Mouse (Mus musculus): ENCODE measurements at regions not wholly inside any gene's neighbourhood (a gene's known extent, or its start where the extent isn't known, plus 50 kb on each side); places are given as distances from the start of the nearest gene placed in this dataset.

- Histone ChIP-seq H3K36me3 (ENCODE audit: control insufficient read depth, insufficient read depth) (no peaks in the 10 kb centered on the region), H3K4me1 (replicated peaks; ENCODE audit: control insufficient read depth, insufficient read depth, low read length) (peaks cover 21% of the 10 kb centered on the region), H3K27ac (ENCODE audit: low read length) (no peak overlapping the region), H3K9ac (replicated peaks; ENCODE audit: low read depth, low read length) (no peak overlapping the region), H3K4me3 (replicated peaks; ENCODE audit: low read length) (no peak overlapping the region), H3K27me3 (replicated peaks; ENCODE audit: control insufficient read depth, insufficient read depth, low read length) (no peaks in the 10 kb centered on the region), H3K9me3 (ENCODE audit: control insufficient read depth, low read length) (no peaks in the 10 kb centered on the region), H3K4me2 (ENCODE audit: low read length) (no peak overlapping the region)
- WGBS = 73% methylated on average over 4 of the region's 4 CpGs
- no peak for ATAC-seq
Observed at GRCm38 (mm10) chr13:107616775-107617174, 427.5 kb upstream of the Smim15 start.

- no peak overlapping the region for H3K27ac ChIP-seq (ENCODE audit: low read length)
- ATAC-seq = no peak
- H3K27me3 ChIP-seq (replicated peaks; ENCODE audit: control insufficient read depth, insufficient read depth, low read length) = no peaks in the 10 kb centered on the region
- H3K36me3 ChIP-seq (ENCODE audit: control insufficient read depth, insufficient read depth) = no peaks in the 10 kb centered on the region
- no peaks in the 10 kb centered on the region for H3K4me1 ChIP-seq (replicated peaks; ENCODE audit: control insufficient read depth, insufficient read depth, low read length)
- no peak overlapping the region for H3K9ac ChIP-seq (replicated peaks; ENCODE audit: low read depth, low read length)
- H3K4me3 ChIP-seq (replicated peaks; ENCODE audit: low read length) = no peak overlapping the region
- 74% methylated on average over 3 of the region's 3 CpGs for WGBS
- H3K9me3 ChIP-seq (ENCODE audit: control insufficient read depth, low read length) = no peaks in the 10 kb centered on the region
- H3K4me2 ChIP-seq (ENCODE audit: low read length) = no peak overlapping the region
Observed at GRCm38 (mm10) chr13:107608996-107609503, 435.2 kb upstream of the Smim15 start.

GRCm38 (mm10) chr13:107607294-107607693 lies 437.0 kb upstream of the Smim15 start:
- Histone ChIP-seq H3K4me2 (ENCODE audit: low read length) (no peak overlapping the region), H3K4me1 (replicated peaks; ENCODE audit: control insufficient read depth, insufficient read depth, low read length) (no peaks in the 10 kb centered on the region), H3K27me3 (replicated peaks; ENCODE audit: control insufficient read depth, insufficient read depth, low read length) (no peaks in the 10 kb centered on the region), H3K36me3 (ENCODE audit: control insufficient read depth, insufficient read depth) (no peaks in the 10 kb centered on the region), H3K9me3 (ENCODE audit: control insufficient read depth, low read length) (peaks cover 6% of the 10 kb centered on the region; the same call in 1 of the 2 replicates), H3K27ac (ENCODE audit: low read length) (no peak overlapping the region), H3K4me3 (replicated peaks; ENCODE audit: low read length) (no peak overlapping the region), H3K9ac (replicated peaks; ENCODE audit: low read depth, low read length) (no peak overlapping the region)
- ATAC-seq = no peak
- 91% methylated on average over 4 of the region's 4 CpGs for WGBS

GRCm38 (mm10) chr13:107602149-107602548 lies 442.1 kb upstream of the Smim15 start:
- Histone ChIP-seq H3K9me3 (ENCODE audit: control insufficient read depth, low read length) (peaks cover 6% of the 10 kb centered on the region; the same call in 1 of the 2 replicates), H3K36me3 (ENCODE audit: control insufficient read depth, insufficient read depth) (no peaks in the 10 kb centered on the region), H3K4me2 (ENCODE audit: low read length) (no peak overlapping the region), H3K27ac (ENCODE audit: low read length) (no peak overlapping the region), H3K9ac (replicated peaks; ENCODE audit: low read depth, low read length) (no peak overlapping the region), H3K4me3 (replicated peaks; ENCODE audit: low read length) (no peak overlapping the region), H3K4me1 (replicated peaks; ENCODE audit: control insufficient read depth, insufficient read depth, low read length) (peaks cover 4% of the 10 kb centered on the region), H3K27me3 (replicated peaks; ENCODE audit: control insufficient read depth, insufficient read depth, low read length) (no peaks in the 10 kb centered on the region)
- ATAC-seq = no peak
- 27% methylated on average over 5 of the region's 5 CpGs for WGBS

DNA sequence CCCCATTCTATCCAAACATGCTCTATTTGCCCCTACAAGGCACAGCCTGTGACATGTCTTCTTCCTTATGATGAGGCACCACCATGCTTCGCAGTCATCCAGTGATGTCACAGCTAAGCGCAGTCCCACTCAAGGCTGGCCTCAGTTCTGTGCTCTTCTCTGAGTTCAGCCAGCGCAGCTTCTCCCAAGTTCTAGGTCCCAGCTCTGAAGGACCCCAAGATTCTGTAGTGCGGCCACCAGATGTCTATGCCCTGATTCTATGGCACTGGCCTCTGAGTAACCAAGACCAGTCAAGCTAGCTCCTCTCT lies 443.2 kb upstream of the Smim15 start:
- WGBS = 80% methylated on average over 4 of the region's 4 CpGs
- Histone ChIP-seq H3K27me3 (replicated peaks; ENCODE audit: control insufficient read depth, insufficient read depth, low read length) (no peaks in the 10 kb centered on the region), H3K27ac (ENCODE audit: low read length) (no peak overlapping the region), H3K4me2 (ENCODE audit: low read length) (no peak overlapping the region), H3K4me1 (replicated peaks; ENCODE audit: control insufficient read depth, insufficient read depth, low read length) (peaks cover 4% of the 10 kb centered on the region), H3K9ac (replicated peaks; ENCODE audit: low read depth, low read length) (no peak overlapping the region), H3K4me3 (replicated peaks; ENCODE audit: low read length) (no peak overlapping the region), H3K9me3 (ENCODE audit: control insufficient read depth, low read length) (peaks cover 6% of the 10 kb centered on the region; the same call in 1 of the 2 replicates), H3K36me3 (ENCODE audit: control insufficient read depth, insufficient read depth) (no peaks in the 10 kb centered on the region)
- no peak; the same call in 1 of the 2 replicates for ATAC-seq

DNA sequence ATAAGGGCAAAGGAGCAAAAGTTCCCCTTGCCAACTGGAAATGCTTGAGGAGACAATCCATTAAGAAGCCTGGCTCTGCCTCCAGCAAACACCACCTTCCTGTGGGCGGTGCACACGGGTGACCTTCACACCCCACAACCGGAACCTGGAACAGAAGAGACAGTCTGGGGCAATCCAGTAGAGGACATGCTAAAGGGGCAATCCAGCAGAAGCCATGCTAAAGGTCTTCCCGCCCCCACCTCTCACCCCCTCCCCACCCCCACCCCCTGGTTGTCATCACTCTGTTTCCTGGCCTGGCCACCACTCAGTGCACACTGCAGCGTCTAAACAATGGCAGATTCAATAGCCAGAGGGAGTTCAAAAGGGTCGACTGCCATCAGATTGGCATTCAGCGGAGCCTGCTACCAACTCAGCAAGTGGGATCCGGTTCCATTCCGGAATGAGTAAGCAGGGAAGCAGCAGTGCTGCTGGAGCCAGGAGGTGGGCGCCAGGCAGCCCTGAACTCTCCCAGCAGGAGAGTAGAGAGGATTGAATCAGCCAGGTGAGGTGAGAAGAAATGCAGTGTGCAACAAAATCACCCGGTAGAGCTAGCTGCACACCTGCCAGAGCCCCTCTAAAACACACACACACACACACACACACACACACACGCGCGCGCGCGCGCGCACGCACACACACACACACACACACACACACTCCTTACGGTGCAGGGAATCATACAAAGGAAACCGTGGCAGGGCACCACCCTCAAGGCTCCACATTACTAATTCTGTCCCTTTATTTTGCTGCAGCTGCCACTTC lies 443.7 kb upstream of the Smim15 start:
- ATAC-seq = peak; percentile 69
- H3K4me3 ChIP-seq (replicated peaks; ENCODE audit: low read length) = 0 out of 2 replicates have a peak overlapping the region, but pooled peaks have one; percentile 2
- H3K9ac ChIP-seq (replicated peaks; ENCODE audit: low read depth, low read length) = no peak overlapping the region
- WGBS = 30% methylated on average over 22 of the region's 22 CpGs
- peak overlapping the region; percentile 29; the same call in 1 of the 2 replicates for H3K4me2 ChIP-seq (ENCODE audit: low read length)
- peaks cover 4% of the 10 kb centered on the region for H3K4me1 ChIP-seq (replicated peaks; ENCODE audit: control insufficient read depth, insufficient read depth, low read length)
- no peak overlapping the region for H3K27ac ChIP-seq (ENCODE audit: low read length)
- peaks cover 6% of the 10 kb centered on the region; the same call in 1 of the 2 replicates for H3K9me3 ChIP-seq (ENCODE audit: control insufficient read depth, low read length)
- no peaks in the 10 kb centered on the region for H3K27me3 ChIP-seq (replicated peaks; ENCODE audit: control insufficient read depth, insufficient read depth, low read length)
- H3K36me3 ChIP-seq (ENCODE audit: control insufficient read depth, insufficient read depth) = no peaks in the 10 kb centered on the region

- no peak for ATAC-seq
- no peak overlapping the region for H3K27ac ChIP-seq (ENCODE audit: low read length)
- peaks cover 6% of the 10 kb centered on the region; the same call in 1 of the 2 replicates for H3K9me3 ChIP-seq (ENCODE audit: control insufficient read depth, low read length)
- H3K4me1 ChIP-seq (replicated peaks; ENCODE audit: control insufficient read depth, insufficient read depth, low read length) = peaks cover 4% of the 10 kb centered on the region
- H3K4me3 ChIP-seq (replicated peaks; ENCODE audit: low read length) = no peak overlapping the region
- H3K9ac ChIP-seq (replicated peaks; ENCODE audit: low read depth, low read length) = no peak overlapping the region
- H3K4me2 ChIP-seq (ENCODE audit: low read length) = no peak overlapping the region
- H3K27me3 ChIP-seq (replicated peaks; ENCODE audit: control insufficient read depth, insufficient read depth, low read length) = no peaks in the 10 kb centered on the region
- H3K36me3 ChIP-seq (ENCODE audit: control insufficient read depth, insufficient read depth) = no peaks in the 10 kb centered on the region
- 51% methylated on average over 4 of the region's 4 CpGs for WGBS
Observed at GRCm38 (mm10) chr13:107599094-107599644, 445.1 kb upstream of the Smim15 start.

DNA sequence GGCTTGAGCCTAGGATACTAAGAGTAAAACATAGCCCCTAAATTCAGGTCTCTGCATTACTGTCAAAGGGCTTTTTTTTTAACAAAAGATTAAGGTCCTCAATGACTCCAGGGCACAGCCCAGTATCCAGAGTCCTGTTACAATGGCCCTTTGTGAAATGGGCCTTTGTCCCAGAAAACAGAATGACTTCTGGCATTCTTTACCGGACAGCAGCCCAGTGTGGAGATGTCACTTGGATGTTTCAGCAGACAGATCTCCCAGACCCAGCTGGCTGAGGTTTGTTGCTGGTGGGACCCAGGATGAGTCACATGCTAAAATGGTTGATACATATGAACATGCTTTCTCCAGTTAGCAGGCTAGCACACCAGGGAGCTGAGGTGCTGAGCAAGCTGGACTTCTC lies 445.9 kb upstream of the Smim15 start:
- ATAC-seq = no peak
- 26% methylated on average over 1 of the region's 1 CpGs for WGBS

DNA sequence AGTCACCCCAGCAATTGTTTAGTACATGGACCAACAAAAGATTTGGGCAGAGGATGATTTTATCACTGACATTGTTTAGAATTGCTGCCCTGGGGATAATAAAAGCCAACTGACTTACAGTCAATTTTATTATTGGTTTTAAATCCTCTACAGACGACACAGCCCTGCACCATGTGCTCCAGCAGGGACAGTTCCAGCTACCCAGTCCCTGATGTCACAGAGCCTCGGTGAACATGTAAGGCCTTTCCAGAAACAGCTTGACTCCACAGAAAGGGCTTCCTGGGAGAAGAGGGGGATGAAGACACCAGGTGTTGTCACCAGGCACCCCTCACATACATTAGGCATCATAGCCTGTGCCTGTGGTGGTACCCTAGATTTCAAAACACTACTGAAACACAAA lies 447.0 kb upstream of the Smim15 start:
- H3K36me3 ChIP-seq (ENCODE audit: control insufficient read depth, insufficient read depth) = no peaks in the 10 kb centered on the region
- no peaks in the 10 kb centered on the region for H3K9me3 ChIP-seq (ENCODE audit: control insufficient read depth, low read length)
- H3K4me1 ChIP-seq (replicated peaks; ENCODE audit: control insufficient read depth, insufficient read depth, low read length) = peaks cover 4% of the 10 kb centered on the region
- no peak overlapping the region for H3K9ac ChIP-seq (replicated peaks; ENCODE audit: low read depth, low read length)
- WGBS = 66% methylated on average over 2 of the region's 2 CpGs
- no peaks in the 10 kb centered on the region for H3K27me3 ChIP-seq (replicated peaks; ENCODE audit: control insufficient read depth, insufficient read depth, low read length)
- no peak overlapping the region for H3K4me3 ChIP-seq (replicated peaks; ENCODE audit: low read length)
- no peak overlapping the region for H3K27ac ChIP-seq (ENCODE audit: low read length)
- H3K4me2 ChIP-seq (ENCODE audit: low read length) = no peak overlapping the region
- ATAC-seq = no peak

More for the DNA sequence above, 445.9 kb upstream of the Smim15 start:
- Histone ChIP-seq H3K4me3 (replicated peaks; ENCODE audit: low read length) (no peak overlapping the region), H3K9me3 (ENCODE audit: control insufficient read depth, low read length) (peaks cover 1% of the 10 kb centered on the region; the same call in 1 of the 2 replicates), H3K4me1 (replicated peaks; ENCODE audit: control insufficient read depth, insufficient read depth, low read length) (peaks cover 4% of the 10 kb centered on the region), H3K9ac (replicated peaks; ENCODE audit: low read depth, low read length) (no peak overlapping the region), H3K4me2 (ENCODE audit: low read length) (no peak overlapping the region), H3K36me3 (ENCODE audit: control insufficient read depth, insufficient read depth) (no peaks in the 10 kb centered on the region), H3K27ac (ENCODE audit: low read length) (no peak overlapping the region), H3K27me3 (replicated peaks; ENCODE audit: control insufficient read depth, insufficient read depth, low read length) (no peaks in the 10 kb centered on the region)
